Mouse (Mus musculus) heart, embryonic 14.5 days (tissue): ENCODE results near the gene Rnf44. TPM values are rescaled to one million over a fixed set of nuclear protein-coding genes. Genes with fewer than 3 reads are reported as not detected.

ENCODE experiments used
- ATAC-seq: fragments of 200-750 bp; cut with Nextera tagmentation; 2 replicates; pipeline ENCODE4 v1.8.0; 2017; ENCODE audit warnings: low read depth, moderate TSS enrichment; ENCODE audit not compliant: insufficient number of reproducible peaks, insufficient read depth, low FRiP score
- H3K27ac ChIP-seq, 2 experiments: fragments of 200-500 bp in 1 of 2; fragments of 300-500 bp in 1 of 2; sonication (generic) in 1 of 2; replicated peaks in 1 of 2; 2 replicates each; pipeline ENCODE4 v1.5.1; 2012 to 2014; ENCODE audit warnings: low read depth in 2 of 2, low read length in 2 of 2, control low read depth in 1 of 2, mild to moderate bottlenecking in 1 of 2, mixed read lengths in 1 of 2; ENCODE audit not compliant: control insufficient read depth in 1 of 2, insufficient read depth in 1 of 2
- H3K27me3 ChIP-seq: fragments of 300-500 bp; sonication (generic); 2 replicates; pipeline ENCODE4 v1.6.1; 2014; ENCODE audit warnings: mild to moderate bottlenecking, low read length, control low read depth; ENCODE audit not compliant: control insufficient read depth, insufficient read depth
- H3K36me3 ChIP-seq: fragments of 300-500 bp; sonication (generic); 2 replicates; pipeline ENCODE4 v1.6.1; 2014; ENCODE audit warnings: mild to moderate bottlenecking, control low read depth, low read length, mixed read lengths; ENCODE audit not compliant: control insufficient read depth, insufficient read depth
- H3K4me1 ChIP-seq, 2 experiments: fragments of 200-500 bp in 1 of 2; fragments of 300-500 bp in 1 of 2; sonication (generic) in 1 of 2; 2 replicates each; pipeline ENCODE4 v1.6.1; 2012 to 2014; ENCODE audit warnings: low read length in 2 of 2, control low read depth in 1 of 2, mixed read lengths in 1 of 2; ENCODE audit not compliant: control insufficient read depth in 2 of 2, insufficient read depth in 2 of 2
- H3K4me2 ChIP-seq: fragments of 300-500 bp; sonication (generic); 2 replicates; pipeline ENCODE4 v1.6.1; 2014; ENCODE audit warnings: mild to moderate bottlenecking, low read length
- H3K4me3 ChIP-seq, 2 experiments: fragments of 200-500 bp in 1 of 2; fragments of 300-500 bp in 1 of 2; sonication (generic) in 1 of 2; 2 replicates each; pipeline ENCODE4 v1.5.1; 2012 to 2014; ENCODE audit warnings: low read length in 2 of 2, mild to moderate bottlenecking in 2 of 2, control low read depth in 1 of 2, low read depth in 1 of 2, moderate library complexity in 1 of 2; ENCODE audit not compliant: control insufficient read depth in 1 of 2, insufficient read depth in 1 of 2
- H3K9ac ChIP-seq: fragments of 300-500 bp; sonication (generic); 2 replicates; pipeline ENCODE4 v1.6.1; 2014; ENCODE audit warnings: mild to moderate bottlenecking, low read length
- H3K9me3 ChIP-seq: fragments of 300-500 bp; sonication (generic); 2 replicates; pipeline ENCODE4 v1.6.1; 2016; ENCODE audit warnings: low read length, control low read depth; ENCODE audit not compliant: control insufficient read depth
- WGBS: fragments of 180-500 bp; shearing (Covaris S2); extraction: QIAGEN DNeasy Blood & Tissue Kit; methylation state at CpG from one replicate; pipeline ENCODE4 v1.1.7; 2014; 5-methylcytosine and 5-hydroxymethylcytosine counted together
- polyA plus RNA-seq: library from polyadenylated mRNA; unstranded; fragments of >200 nt; fragmentation: Nextera tagmentation; extraction: Ambion mirVana; gene quantifications from 2 replicates; pipeline ENCODE4 v1.2.1, GENCODE M21; 2014

Rnf44 gene
- polyA plus RNA-seq, 1 experiment from 2014 or later, result 60.2 TPM

DNA sequence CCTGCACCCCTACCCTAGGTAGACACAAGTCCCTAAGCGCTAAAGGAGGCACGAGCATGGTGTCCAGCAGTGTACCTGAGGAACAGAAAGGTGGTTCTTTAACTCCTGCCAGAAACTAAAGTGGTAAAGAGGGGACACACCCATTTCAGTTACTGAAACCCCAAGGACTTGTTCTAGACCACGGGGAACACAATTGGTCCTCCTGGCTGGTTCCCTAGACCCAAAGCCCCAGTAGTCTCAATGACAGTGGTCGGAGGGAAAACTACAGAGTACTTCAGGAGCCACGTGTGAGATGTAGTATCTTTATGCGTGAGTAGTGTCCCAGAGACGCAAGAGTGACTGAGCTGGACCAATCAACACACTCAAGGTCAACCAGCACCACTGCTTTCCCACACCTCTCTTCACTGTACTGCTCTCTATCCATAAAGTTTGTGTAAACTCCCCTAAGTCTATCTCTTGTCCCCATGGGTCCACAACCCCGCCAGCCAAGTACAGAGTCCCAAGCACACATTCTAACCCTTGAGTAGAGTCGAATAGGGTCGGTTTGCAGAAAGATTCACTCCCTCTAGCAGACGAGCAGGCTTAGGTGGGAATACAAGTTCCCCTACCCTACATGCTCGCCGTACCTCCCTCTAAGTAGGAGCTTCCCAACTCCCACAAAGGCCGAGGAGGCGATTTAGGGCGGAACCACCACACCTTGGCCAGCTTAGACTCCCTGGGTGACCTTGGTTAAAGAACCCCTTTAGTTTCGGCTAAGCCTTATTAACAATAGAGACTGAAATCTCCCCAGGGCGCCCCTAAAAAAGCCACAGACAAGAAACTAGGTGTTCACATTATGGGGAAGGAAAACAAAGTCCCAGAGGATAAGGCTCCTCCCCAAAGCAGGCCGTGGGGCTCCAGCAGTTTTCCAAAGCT is 7.3 kb downstream of the Rnf44 start:
- H3K4me2 ChIP-seq, result peak overlapping the region; percentile 88
- H3K4me1 ChIP-seq, result peaks cover 21 to 48% of the 10 kb centered on the region in 2 experiments
- H3K27me3 ChIP-seq, result no peaks in the 10 kb centered on the region
- no peaks in the 10 kb centered on the region for H3K9me3 ChIP-seq
- peaks cover 29% of the 10 kb centered on the region for H3K36me3 ChIP-seq
- ATAC-seq, result no peak
- peak overlapping the region; percentile 96 for H3K9ac ChIP-seq
- peak overlapping the region; percentile 73 to 98 for H3K4me3 ChIP-seq
- H3K27ac ChIP-seq, result peak overlapping the region; percentile 84 to 99
- 7% methylated on average over 19 of the region's 19 CpGs for WGBS

DNA sequence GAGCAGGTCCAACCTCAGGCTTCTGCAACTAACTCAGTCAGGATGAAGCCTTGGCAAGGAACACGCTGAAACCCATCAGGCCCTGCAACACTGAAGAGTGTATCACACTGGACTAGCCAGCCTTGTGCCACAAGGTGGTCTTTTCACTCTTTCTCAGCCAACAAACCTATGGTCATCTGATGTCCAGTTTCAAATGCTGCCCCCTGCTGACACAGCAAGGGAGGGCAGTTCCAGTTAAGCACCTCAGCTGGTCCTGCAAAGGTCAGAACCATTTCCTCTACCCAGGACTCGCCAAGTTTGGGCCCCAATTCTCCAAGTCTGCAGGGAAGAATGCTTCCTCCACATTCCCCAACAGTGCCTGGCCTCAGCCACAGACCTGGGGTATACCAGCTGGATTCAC is 8.5 kb downstream of the Rnf44 start:
- Histone ChIP-seq H3K27ac (peak overlapping the region in 1 of 2 experiments; percentile 19; a peak in 1 of 4 replicates), H3K27me3 (no peaks in the 10 kb centered on the region), H3K9ac (peak overlapping the region; percentile 52; the same call in 1 of the 2 replicates), H3K4me1 (peaks cover 21 to 40% of the 10 kb centered on the region in 2 experiments), H3K4me3 (no peak overlapping the region), H3K9me3 (no peaks in the 10 kb centered on the region), H3K36me3 (peaks cover 41% of the 10 kb centered on the region), H3K4me2 (peak overlapping the region; percentile 88)
- no peak for ATAC-seq
- WGBS, result 48% methylated on average over 2 of the region's 2 CpGs

DNA sequence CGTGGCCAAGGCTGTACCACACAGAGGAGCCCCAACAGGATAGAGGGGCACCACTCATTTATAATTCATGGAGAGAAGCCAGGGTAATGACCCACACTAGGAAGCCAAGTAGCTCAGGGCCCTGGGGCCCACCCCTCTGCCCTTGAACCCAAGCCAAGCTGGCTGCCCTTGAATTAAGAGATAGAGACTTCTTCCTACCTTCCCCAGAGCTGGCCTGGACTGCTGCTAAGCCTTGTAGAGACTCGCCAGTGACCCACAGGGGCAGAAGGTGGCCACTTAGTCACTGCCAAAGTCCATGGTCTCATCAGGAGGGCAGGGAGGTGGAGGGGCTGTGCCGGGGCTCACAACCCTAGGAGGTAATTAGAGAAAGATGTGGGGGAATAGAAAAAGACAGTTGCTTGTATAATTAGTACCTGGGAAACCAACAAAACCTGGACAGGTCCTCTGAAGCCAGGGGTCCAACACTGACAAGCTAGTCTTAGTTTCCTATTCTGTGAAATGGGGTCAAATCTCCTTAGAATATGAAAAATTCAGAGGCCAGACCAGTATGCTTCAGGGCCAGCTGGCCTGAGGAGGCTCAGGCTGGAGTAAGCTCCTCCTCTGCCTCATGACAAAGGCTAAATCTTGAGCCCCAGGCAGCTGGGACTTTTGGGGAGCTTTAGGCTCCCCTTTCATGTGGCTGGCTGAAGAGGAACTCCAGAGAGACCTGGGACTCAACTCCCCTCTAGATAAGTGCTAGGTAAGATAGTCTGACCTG is 9.4 kb downstream of the Rnf44 start:
- H3K9ac ChIP-seq, result peak overlapping the region; percentile 52; the same call in 1 of the 2 replicates
- peaks cover 49% of the 10 kb centered on the region for H3K36me3 ChIP-seq

DNA sequence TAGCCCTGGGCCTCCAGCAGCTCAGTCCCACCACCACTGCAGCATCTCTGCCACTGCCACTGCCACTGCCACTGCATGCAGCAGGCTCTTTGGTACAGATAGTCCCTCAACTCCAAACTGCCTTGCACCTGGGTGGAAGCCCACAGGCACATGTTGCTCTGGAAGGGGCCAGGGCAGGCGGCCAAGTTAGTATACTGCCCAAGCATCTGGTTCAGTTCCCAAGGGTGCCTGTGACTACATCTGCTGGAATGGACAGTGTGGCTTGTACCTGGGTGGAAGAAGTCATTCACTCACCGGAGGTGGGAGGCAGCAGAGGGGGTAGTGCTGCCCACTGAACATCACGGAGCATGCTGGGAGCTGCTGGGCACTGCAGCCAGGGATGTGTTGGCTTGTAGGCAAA is 10.4 kb downstream of the Rnf44 start:
- Histone ChIP-seq H3K4me1 (peaks cover 21 to 33% of the 10 kb centered on the region in 2 experiments), H3K4me2 (no peak overlapping the region), H3K27me3 (no peaks in the 10 kb centered on the region), H3K36me3 (peaks cover 59% of the 10 kb centered on the region), H3K9ac (no peak overlapping the region), H3K4me3 (no peak overlapping the region), H3K9me3 (no peaks in the 10 kb centered on the region), H3K27ac (no peak overlapping the region)
- WGBS, result 92% methylated on average over 3 of the region's 3 CpGs
- no peak for ATAC-seq

More for the DNA sequence above, 9.4 kb downstream of the Rnf44 start:
- H3K4me3 ChIP-seq, result no peak overlapping the region
- H3K4me1 ChIP-seq, result peaks cover 21 to 40% of the 10 kb centered on the region in 2 experiments
- H3K9me3 ChIP-seq, result no peaks in the 10 kb centered on the region
- H3K27me3 ChIP-seq, result no peaks in the 10 kb centered on the region
- 57% methylated on average over 3 of the region's 3 CpGs for WGBS
- H3K27ac ChIP-seq, result peak overlapping the region in 1 of 2 experiments; percentile 19; a peak in 1 of 4 replicates
- peak overlapping the region; percentile 4; the same call in 1 of the 2 replicates for H3K4me2 ChIP-seq
- ATAC-seq, result no peak

DNA sequence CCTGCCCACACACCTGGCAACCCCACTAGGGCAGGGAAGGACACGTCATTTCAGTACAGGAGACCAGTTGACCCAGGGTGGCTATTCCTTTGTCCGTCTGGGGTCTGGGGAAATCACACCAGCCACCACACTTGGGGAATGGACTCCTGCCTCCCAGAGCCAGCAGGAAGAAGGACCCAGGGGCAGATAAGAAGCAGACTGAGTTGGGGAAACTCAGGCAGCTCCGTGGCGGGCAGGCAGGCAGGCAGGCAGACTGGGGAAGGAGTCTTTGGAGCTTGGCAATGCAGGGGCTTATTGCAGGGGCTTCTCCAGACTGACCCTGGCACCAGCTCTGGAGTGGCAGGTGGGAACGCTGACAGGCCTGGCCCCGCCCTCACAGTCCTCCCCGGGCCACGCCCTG is 12.4 kb downstream of the Rnf44 start:
- Histone ChIP-seq H3K9me3 (no peaks in the 10 kb centered on the region), H3K27ac (no peak overlapping the region), H3K9ac (no peak overlapping the region), H3K4me2 (no peak overlapping the region), H3K27me3 (no peaks in the 10 kb centered on the region), H3K4me3 (no peak overlapping the region), H3K4me1 (peaks cover 21 to 29% of the 10 kb centered on the region in 2 experiments), H3K36me3 (peaks cover 59% of the 10 kb centered on the region)
- 72% methylated on average over 8 of the region's 8 CpGs for WGBS
- ATAC-seq, result no peak

DNA sequence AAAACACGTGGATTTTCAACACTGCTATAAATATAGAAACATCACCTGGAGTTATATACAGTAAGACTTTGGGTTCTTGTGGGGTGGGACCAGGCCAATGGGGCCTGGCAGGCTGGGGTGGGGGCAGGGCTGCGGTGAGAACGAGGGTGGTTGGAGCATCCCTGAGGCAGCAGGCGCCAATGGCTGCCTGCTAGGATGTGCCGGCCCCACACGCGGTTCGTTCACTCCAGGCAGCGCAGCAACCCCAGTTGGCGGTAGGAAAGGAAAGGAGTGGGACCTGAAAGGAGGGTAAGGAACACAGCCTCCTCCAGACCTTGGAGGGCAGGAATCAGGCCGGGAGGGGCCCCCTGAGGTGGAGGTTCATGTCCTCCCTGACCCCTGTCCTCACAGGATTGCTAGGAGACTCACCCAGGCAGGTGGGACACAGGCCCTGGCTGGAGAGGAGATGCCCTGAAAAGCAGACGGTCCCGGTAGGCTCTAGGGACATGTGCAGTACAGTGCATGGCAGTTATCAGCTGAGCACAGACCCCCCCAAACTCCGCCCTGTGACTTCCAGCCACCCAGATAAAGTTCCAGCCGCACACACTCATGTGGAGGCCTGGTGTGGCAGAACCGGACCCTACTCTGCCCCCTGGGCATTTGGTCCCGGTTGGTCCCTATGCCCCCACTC is 13.4 kb downstream of the Rnf44 start:
- Histone ChIP-seq H3K9me3 (no peaks in the 10 kb centered on the region), H3K36me3 (peaks cover 59% of the 10 kb centered on the region), H3K9ac (no peak overlapping the region), H3K4me1 (peaks cover 12 to 19% of the 10 kb centered on the region in 2 experiments), H3K27ac (no peak overlapping the region), H3K4me2 (no peak overlapping the region), H3K4me3 (no peak overlapping the region), H3K27me3 (no peaks in the 10 kb centered on the region)
- WGBS, result 73% methylated on average over 17 of the region's 17 CpGs
- ATAC-seq, result no peak

DNA sequence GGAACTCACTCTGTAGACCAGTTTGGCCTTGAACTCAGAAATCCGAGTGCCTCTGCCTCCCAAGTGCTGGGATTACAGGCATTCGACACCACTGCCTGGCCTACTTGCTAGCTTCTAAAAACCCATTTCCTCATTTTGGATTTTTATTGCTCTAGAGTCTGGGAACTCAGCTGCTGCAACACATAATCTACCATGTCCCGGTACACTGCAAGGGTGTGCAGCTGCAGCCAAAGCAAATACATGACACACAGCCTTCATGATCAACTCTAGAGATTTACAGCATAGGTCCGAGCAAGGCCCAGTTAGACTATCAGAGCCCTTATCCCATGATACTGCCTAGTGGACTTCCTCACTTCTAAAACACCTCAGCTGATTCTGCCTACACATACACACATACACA is 15.4 kb downstream of the Rnf44 start:
- no peaks in the 10 kb centered on the region for H3K4me1 ChIP-seq
- peaks cover 49% of the 10 kb centered on the region for H3K36me3 ChIP-seq
- 68% methylated on average over 4 of the region's 4 CpGs for WGBS
- H3K9me3 ChIP-seq, result no peaks in the 10 kb centered on the region
- no peak for ATAC-seq
- H3K9ac ChIP-seq, result no peak overlapping the region
- no peak overlapping the region for H3K27ac ChIP-seq
- H3K4me3 ChIP-seq, result no peak overlapping the region
- H3K27me3 ChIP-seq, result no peaks in the 10 kb centered on the region
- no peak overlapping the region for H3K4me2 ChIP-seq
